Mouse (Mus musculus) G1E (cell line): ENCODE data around the gene Cdc25a.

Source experiments
- CTCF ChIP-seq: IDR thresholded peaks from 2 replicates; pipeline ENCODE4 v1.5.1; 2012; ENCODE audit warnings: low read depth, low read length, inconsistent platforms, mixed read lengths
- GATA1 ChIP-seq: IDR thresholded peaks from 2 replicates; pipeline ENCODE4 v1.6.1; 2012; ENCODE audit warnings: borderline replicate concordance, low read length, inconsistent platforms, mixed read lengths
- TAL1 ChIP-seq: conservative IDR thresholded peaks from 2 replicates; pipeline ENCODE4 v1.6.1; 2012; ENCODE audit warnings: low read depth, low read length, inconsistent platforms, mixed read lengths

DNA sequence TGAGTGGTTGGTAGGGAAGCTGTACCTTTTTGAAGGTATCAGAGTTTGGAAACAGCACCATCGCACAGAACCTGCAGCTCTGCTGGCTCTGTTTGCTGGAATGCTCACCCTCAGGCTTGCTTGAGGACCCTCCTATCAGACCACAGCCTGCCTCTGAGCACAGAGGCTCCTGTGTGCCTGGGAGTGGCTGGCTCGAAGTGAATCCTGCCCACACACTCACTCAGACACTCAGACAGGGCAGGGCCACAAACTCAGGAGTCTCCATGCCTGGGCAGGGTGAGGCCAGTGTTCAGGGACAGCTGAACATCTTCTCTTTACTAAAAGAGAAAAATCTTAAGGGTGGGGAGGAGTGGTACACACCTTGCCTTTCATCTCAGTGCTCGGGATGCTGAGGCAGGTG lies 25.2 kb downstream of the Cdc25a start:
- TF ChIP-seq CTCF (no peak), TAL1 (no peak), GATA1 (no peak)
